Mouse (Mus musculus) cortical plate, adult 2 months (tissue): ENCODE measurements around the gene Rogdi.

ENCODE experiments used
- CTCF ChIP-seq: fragments of 200-500 bp; IDR thresholded peaks from 2 replicates; pipeline ENCODE4 v1.5.1; 2011; ENCODE audit warnings: mild to moderate bottlenecking, control low read depth, low read length; ENCODE audit not compliant: insufficient read depth; ENCODE audit errors: extremely low read depth
- POLR2A ChIP-seq: fragments of 200-500 bp; IDR thresholded peaks from 2 replicates; pipeline ENCODE4 v1.6.1; 2011; ENCODE audit warnings: mild to moderate bottlenecking, low read length, control low read depth; ENCODE audit not compliant: insufficient read depth; ENCODE audit errors: extremely low read depth

DNA sequence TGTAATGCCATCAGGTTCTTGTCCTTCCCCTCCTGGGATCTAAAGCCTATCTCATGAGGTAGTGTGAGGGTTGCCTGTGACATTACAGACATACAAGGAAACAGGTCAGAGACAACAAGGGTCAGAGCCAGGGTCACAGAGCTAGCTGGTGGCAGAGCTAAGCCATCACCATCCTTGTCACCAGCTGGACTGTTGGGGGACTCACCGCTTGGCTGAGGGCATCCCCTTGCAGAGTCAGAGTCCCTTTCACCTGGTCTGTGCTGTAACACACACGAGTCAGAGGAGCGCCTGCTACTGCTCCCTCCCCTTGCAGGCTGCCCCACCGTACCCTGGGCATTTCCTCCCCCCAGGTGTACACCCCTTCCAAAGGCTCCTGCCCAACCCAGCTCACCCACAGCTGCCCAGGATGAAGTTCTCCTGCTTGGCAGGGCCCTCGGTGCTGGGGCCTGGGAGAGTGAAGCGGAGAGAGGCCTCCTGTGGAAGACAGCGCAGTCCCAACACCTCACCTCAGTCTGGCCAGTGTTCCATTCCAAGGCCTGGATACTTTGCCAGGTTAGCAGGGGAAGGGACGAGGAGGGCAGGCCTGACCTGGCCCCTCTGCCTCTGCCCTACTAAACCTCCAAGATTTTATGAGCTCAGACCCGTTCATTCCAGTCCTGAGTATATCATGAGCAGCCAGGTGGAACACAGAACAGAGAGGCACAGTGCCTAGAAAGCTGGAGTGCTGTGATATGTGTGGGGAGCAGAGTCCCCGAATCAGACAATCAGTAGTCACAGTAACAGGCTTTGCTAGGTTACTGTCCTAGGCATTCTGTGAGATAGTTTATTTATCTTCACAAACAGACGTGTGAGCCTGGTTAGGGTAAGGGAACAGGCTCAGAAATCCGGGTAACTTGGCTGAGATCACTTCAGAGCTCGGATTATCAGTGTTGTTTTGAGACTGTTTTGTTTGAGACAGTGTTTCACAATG, 1.0 kb downstream of the Rogdi start:
- no peak for TF ChIP-seq CTCF
- no peak for TF ChIP-seq POLR2A
